Mouse (Mus musculus) stomach, postnatal 0 days (tissue): ENCODE results near the gene Arhgap22. TPM values are rescaled to one million over a fixed set of nuclear protein-coding genes. Genes with fewer than 3 reads are reported as not detected.

ENCODE experiments used
- ATAC-seq: fragments of 200-750 bp; cut with Nextera tagmentation; 2 replicates; pipeline ENCODE4 v1.8.0; 2017; ENCODE audit not compliant: low FRiP score, low TSS enrichment
- DNase-seq: peaks from one replicate; pipeline ENCODE4 v3.0.0-alpha.2; 2016; ENCODE audit warnings: low spot score
- H3K27ac ChIP-seq: fragments of 300-500 bp; sonication (generic); replicated peaks from 2 replicates; pipeline ENCODE4 v1.5.1; 2014; ENCODE audit warnings: mild to moderate bottlenecking, control low read depth
- H3K27me3 ChIP-seq: fragments of 300-500 bp; sonication (generic); 2 replicates; pipeline ENCODE4 v1.6.1; 2014; ENCODE audit warnings: low read length; ENCODE audit not compliant: control insufficient read depth, insufficient read depth
- H3K36me3 ChIP-seq: fragments of 300-500 bp; sonication (generic); 2 replicates; pipeline ENCODE4 v1.6.1; 2014; ENCODE audit warnings: low read length, mixed read lengths; ENCODE audit not compliant: control insufficient read depth, insufficient read depth
- H3K4me1 ChIP-seq: fragments of 300-500 bp; sonication (generic); replicated peaks from 2 replicates; pipeline ENCODE4 v1.6.1; 2014; ENCODE audit warnings: antibody characterized with exemption; ENCODE audit not compliant: control insufficient read depth, insufficient read depth
- H3K4me2 ChIP-seq: fragments of 300-500 bp; sonication (generic); replicated peaks from 2 replicates; pipeline ENCODE4 v1.6.1; 2014; ENCODE audit warnings: low read depth, mild to moderate bottlenecking, control low read depth, moderate library complexity
- H3K4me3 ChIP-seq: fragments of 300-500 bp; sonication (generic); 2 replicates; pipeline ENCODE4 v1.5.1; 2014; ENCODE audit warnings: low read depth, low read length, control low read depth
- H3K9ac ChIP-seq: fragments of 300-500 bp; sonication (generic); 2 replicates; pipeline ENCODE4 v1.6.1; 2014; ENCODE audit warnings: mild to moderate bottlenecking, low read length, control low read depth, mixed read lengths
- H3K9me3 ChIP-seq: fragments of 300-500 bp; sonication (generic); 2 replicates; pipeline ENCODE4 v1.6.1; 2016; ENCODE audit warnings: low read length; ENCODE audit not compliant: control insufficient read depth
- CTCF ChIP-seq: IDR thresholded peaks from 2 replicates; pipeline ENCODE4 v1.5.1; 2016; ENCODE audit warnings: antibody characterized with exemption, low read depth, mild to moderate bottlenecking, moderate library complexity
- EP300 ChIP-seq: optimal IDR thresholded peaks from 2 replicates; pipeline ENCODE3; 2016; ENCODE audit warnings: antibody characterized with exemption
- WGBS: fragments of 180-500 bp; shearing (Covaris S2); extraction: QIAGEN DNeasy Blood & Tissue Kit; methylation state at CpG from one replicate; pipeline ENCODE4 v1.1.7; 2014; 5-methylcytosine and 5-hydroxymethylcytosine counted together
- polyA plus RNA-seq: library from polyadenylated mRNA; unstranded; fragments of >200 nt; fragmentation: Nextera tagmentation; extraction: Ambion mirVana; gene quantifications from 2 replicates; pipeline ENCODE4 v1.2.1, GENCODE M21; 2015

The Arhgap22 gene
- polyA plus RNA-seq, 1 experiment from 2014 or later = 6.5 TPM

GRCm38 (mm10) chr14:33294488-33294887, 80.7 kb downstream of the Arhgap22 start:
- no peak for TF ChIP-seq EP300
- no peak for TF ChIP-seq CTCF
- Histone ChIP-seq H3K9me3 (no peaks in the 10 kb centered on the region), H3K9ac (no peak overlapping the region), H3K4me2 (no peak overlapping the region), H3K4me1 (no peaks in the 10 kb centered on the region), H3K36me3 (no peaks in the 10 kb centered on the region), H3K27me3 (no peaks in the 10 kb centered on the region), H3K4me3 (no peak overlapping the region), H3K27ac (no peak overlapping the region)
- DNase-seq (no peak), ATAC-seq (peak; percentile 83)
- WGBS = 52% methylated on average over 1 of the region's 1 CpGs

- H3K27me3 ChIP-seq = no peaks in the 10 kb centered on the region
- TF ChIP-seq CTCF (no peak), EP300 (no peak)
- 88% methylated on average over 16 of the region's 16 CpGs for WGBS
- DNase-seq (no peak), ATAC-seq (no peak)
- H3K4me3 ChIP-seq = no peak overlapping the region
- H3K27ac ChIP-seq = no peak overlapping the region
- no peaks in the 10 kb centered on the region for H3K4me1 ChIP-seq
- no peaks in the 10 kb centered on the region for H3K36me3 ChIP-seq
- H3K4me2 ChIP-seq = no peak overlapping the region
- no peak overlapping the region for H3K9ac ChIP-seq
- H3K9me3 ChIP-seq = no peaks in the 10 kb centered on the region
Measured at GRCm38 (mm10) chr14:33296698-33297341, 83.0 kb downstream of the Arhgap22 start.

DNA sequence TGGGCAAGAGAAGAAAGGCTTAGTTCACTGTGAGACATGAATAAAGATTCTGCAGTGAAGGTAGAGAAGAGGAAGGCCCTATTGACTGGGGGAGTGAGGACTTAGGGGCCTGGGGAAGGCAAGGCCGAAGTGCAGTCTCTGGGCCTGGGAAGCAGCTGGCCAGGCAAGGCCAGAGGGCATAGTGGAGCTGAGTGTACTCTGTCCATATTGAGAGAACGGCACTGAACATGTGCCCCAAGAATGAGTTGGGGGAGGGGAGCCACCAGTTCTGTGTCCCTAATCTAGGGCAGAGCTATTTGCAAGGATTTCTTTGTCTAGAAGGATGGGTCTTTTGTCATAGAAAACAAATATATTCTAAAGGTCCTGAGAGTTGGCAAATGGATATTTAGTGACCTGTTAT, 86.8 kb downstream of the Arhgap22 start:
- Histone ChIP-seq H3K4me1 (no peaks in the 10 kb centered on the region), H3K36me3 (no peaks in the 10 kb centered on the region), H3K4me2 (no peak overlapping the region), H3K4me3 (no peak overlapping the region), H3K9me3 (no peaks in the 10 kb centered on the region), H3K9ac (no peak overlapping the region), H3K27me3 (no peaks in the 10 kb centered on the region), H3K27ac (no peak overlapping the region)
- DNase-seq (no peak), ATAC-seq (no peak)
- WGBS = 55% methylated on average over 2 of the region's 2 CpGs
- TF ChIP-seq EP300 = no peak
- no peak for TF ChIP-seq CTCF

- Histone ChIP-seq H3K4me2 (no peak overlapping the region), H3K9ac (no peak overlapping the region), H3K4me1 (no peaks in the 10 kb centered on the region), H3K27me3 (no peaks in the 10 kb centered on the region), H3K9me3 (no peaks in the 10 kb centered on the region), H3K36me3 (no peaks in the 10 kb centered on the region), H3K27ac (no peak overlapping the region), H3K4me3 (no peak overlapping the region)
- no peak for TF ChIP-seq EP300
- TF ChIP-seq CTCF = peak; percentile 97
- DNase-seq (peak; percentile 85), ATAC-seq (peak; percentile 60)
- WGBS = 24% methylated on average over 9 of the region's 9 CpGs
Measured at GRCm38 (mm10) chr14:33303348-33303819, 89.6 kb downstream of the Arhgap22 start.

- no peak overlapping the region for H3K4me2 ChIP-seq
- ATAC-seq (no peak; the same call in 1 of the 2 replicates), DNase-seq (no peak)
- H3K9me3 ChIP-seq = no peaks in the 10 kb centered on the region
- TF ChIP-seq EP300 = no peak
- no peak for TF ChIP-seq CTCF
- no peak overlapping the region for H3K4me3 ChIP-seq
- H3K36me3 ChIP-seq = no peaks in the 10 kb centered on the region
- no peaks in the 10 kb centered on the region for H3K27me3 ChIP-seq
- 77% methylated on average over 12 of the region's 12 CpGs for WGBS
- H3K4me1 ChIP-seq = no peaks in the 10 kb centered on the region
- H3K9ac ChIP-seq = no peak overlapping the region
- H3K27ac ChIP-seq = no peak overlapping the region
Measured at GRCm38 (mm10) chr14:33305645-33306281, 91.9 kb downstream of the Arhgap22 start.

DNA sequence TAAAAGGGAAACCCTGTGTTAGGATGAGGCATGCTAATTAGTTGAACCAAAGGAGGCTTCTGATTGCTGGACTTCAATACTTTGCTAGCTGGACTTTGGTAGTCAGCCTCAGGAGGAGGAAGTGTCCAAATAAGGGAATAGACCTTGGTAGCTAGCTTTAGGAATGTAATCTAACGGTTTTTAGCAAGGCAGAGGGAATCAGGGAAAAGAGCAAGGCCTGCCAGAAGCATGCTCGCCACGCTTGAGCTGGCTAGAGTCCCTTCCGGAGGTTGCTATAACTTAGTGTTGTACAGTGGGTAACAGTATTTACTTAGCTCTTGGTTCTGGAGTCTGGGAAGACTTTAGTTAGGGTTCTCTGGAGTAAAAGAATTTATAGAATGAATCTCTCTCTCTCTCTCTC, 96.9 kb downstream of the Arhgap22 start:
- Histone ChIP-seq H3K36me3 (no peaks in the 10 kb centered on the region), H3K4me3 (no peak overlapping the region), H3K9me3 (no peaks in the 10 kb centered on the region), H3K4me1 (no peaks in the 10 kb centered on the region), H3K9ac (no peak overlapping the region), H3K4me2 (no peak overlapping the region), H3K27me3 (no peaks in the 10 kb centered on the region), H3K27ac (no peak overlapping the region)
- no peak for TF ChIP-seq CTCF
- TF ChIP-seq EP300 = no peak
- ATAC-seq = no peak
- WGBS = 42% methylated on average over 4 of the region's 4 CpGs
- DNase-seq = no peak
